Mouse (Mus musculus) stomach, embryonic 14.5 days (tissue): ENCODE data around the gene Cmah. TPM values are rescaled to one million over a fixed set of nuclear protein-coding genes. Genes with fewer than 3 reads are reported as not detected.

Source experiments
- ATAC-seq: fragments of 200-750 bp; cut with Nextera tagmentation; 2 replicates; pipeline ENCODE4 v1.8.0; 2017; ENCODE audit warnings: low read depth, moderate TSS enrichment; ENCODE audit not compliant: insufficient number of reproducible peaks, insufficient read depth, low FRiP score
- H3K27ac ChIP-seq: fragments of 300-500 bp; sonication (generic); 2 replicates; pipeline ENCODE4 v1.5.1; 2014; ENCODE audit warnings: mild to moderate bottlenecking, low read length, moderate library complexity, mixed read lengths
- H3K27me3 ChIP-seq: fragments of 300-500 bp; sonication (generic); 2 replicates; pipeline ENCODE4 v1.6.1; 2014; ENCODE audit warnings: low read length, control low read depth, mixed read lengths; ENCODE audit not compliant: control insufficient read depth, insufficient read depth
- H3K36me3 ChIP-seq: fragments of 300-500 bp; sonication (generic); 2 replicates; pipeline ENCODE4 v1.6.1; 2014; ENCODE audit warnings: mild to moderate bottlenecking, control low read depth, low read length, moderate library complexity, mixed read lengths; ENCODE audit not compliant: control insufficient read depth, insufficient read depth
- H3K4me1 ChIP-seq: fragments of 300-500 bp; sonication (generic); 2 replicates; pipeline ENCODE4 v1.6.1; 2014; ENCODE audit warnings: low read length, control low read depth, mixed read lengths; ENCODE audit not compliant: control insufficient read depth, insufficient read depth
- H3K4me2 ChIP-seq: fragments of 300-500 bp; sonication (generic); replicated peaks from 2 replicates; pipeline ENCODE4 v1.6.1; 2014; ENCODE audit warnings: low read depth, low read length, control low read depth
- H3K4me3 ChIP-seq: fragments of 300-500 bp; sonication (generic); 2 replicates; pipeline ENCODE4 v1.5.1; 2014; ENCODE audit warnings: low read depth, low read length, control low read depth
- H3K9ac ChIP-seq: fragments of 300-500 bp; sonication (generic); replicated peaks from 2 replicates; pipeline ENCODE4 v1.6.1; 2014; ENCODE audit warnings: low read depth, mild to moderate bottlenecking, control low read depth, low read length, moderate library complexity, mixed read lengths
- H3K9me3 ChIP-seq: fragments of 300-500 bp; sonication (generic); 2 replicates; pipeline ENCODE4 v1.6.1; 2016; ENCODE audit warnings: low read depth, low read length, control low read depth; ENCODE audit not compliant: control insufficient read depth
- WGBS: fragments of 180-500 bp; shearing (Covaris S2); extraction: QIAGEN DNeasy Blood & Tissue Kit; methylation state at CpG from one replicate; pipeline ENCODE4 v1.1.7; 2014; 5-methylcytosine and 5-hydroxymethylcytosine counted together
- polyA plus RNA-seq: library from polyadenylated mRNA; unstranded; fragments of >200 nt; fragmentation: Nextera tagmentation; extraction: Ambion mirVana; gene quantifications from 2 replicates; pipeline ENCODE4 v1.2.1, GENCODE M21; 2014

Cmah gene
- polyA plus RNA-seq, 1 experiment from 2014 or later = 0.65 TPM

DNA sequence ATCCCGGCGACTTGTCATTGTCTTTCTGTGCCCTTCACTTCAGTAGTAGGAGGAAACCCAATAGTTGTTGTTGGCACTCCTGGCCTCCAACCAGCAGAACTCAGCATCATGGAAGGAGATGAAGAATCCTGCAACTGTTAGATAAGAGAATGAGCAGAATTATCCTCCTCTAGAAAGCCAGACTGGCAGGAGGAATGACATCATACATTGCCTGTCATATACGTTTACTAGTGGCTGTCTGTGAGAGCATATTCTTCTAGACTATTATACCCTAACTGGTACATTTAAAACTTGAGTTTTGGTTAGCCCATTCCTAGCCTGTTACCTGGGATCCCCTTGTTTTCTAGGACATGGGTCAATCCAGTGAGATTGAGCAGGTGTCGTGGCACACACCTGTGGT, 9.6 kb downstream of the Cmah start:
- no peak overlapping the region for H3K4me3 ChIP-seq
- no peaks in the 10 kb centered on the region for H3K9me3 ChIP-seq
- no peak overlapping the region for H3K9ac ChIP-seq
- H3K27me3 ChIP-seq = no peaks in the 10 kb centered on the region
- no peak for ATAC-seq
- 74% methylated on average over 4 of the region's 4 CpGs for WGBS
- 0 out of 2 replicates have a peak, but pooled peaks cover 4% of the 10 kb centered on the region for H3K4me1 ChIP-seq
- no peaks in the 10 kb centered on the region for H3K36me3 ChIP-seq
- no peak overlapping the region for H3K27ac ChIP-seq
- H3K4me2 ChIP-seq = no peak overlapping the region

GRCm38 (mm10) chr13:24337874-24338273, 10.7 kb downstream of the Cmah start:
- H3K9ac ChIP-seq = no peak overlapping the region
- no peaks in the 10 kb centered on the region for H3K27me3 ChIP-seq
- no peak overlapping the region for H3K4me3 ChIP-seq
- no peak overlapping the region for H3K27ac ChIP-seq
- 50% methylated on average over 3 of the region's 3 CpGs for WGBS
- H3K9me3 ChIP-seq = no peaks in the 10 kb centered on the region
- H3K36me3 ChIP-seq = no peaks in the 10 kb centered on the region
- 0 out of 2 replicates have a peak, but pooled peaks have one; percentile 42 for ATAC-seq
- H3K4me1 ChIP-seq = 0 out of 2 replicates have a peak, but pooled peaks cover 4% of the 10 kb centered on the region
- no peak overlapping the region for H3K4me2 ChIP-seq

GRCm38 (mm10) chr13:24338343-24338861, 11.2 kb downstream of the Cmah start:
- 37% methylated on average over 4 of the region's 4 CpGs for WGBS

DNA sequence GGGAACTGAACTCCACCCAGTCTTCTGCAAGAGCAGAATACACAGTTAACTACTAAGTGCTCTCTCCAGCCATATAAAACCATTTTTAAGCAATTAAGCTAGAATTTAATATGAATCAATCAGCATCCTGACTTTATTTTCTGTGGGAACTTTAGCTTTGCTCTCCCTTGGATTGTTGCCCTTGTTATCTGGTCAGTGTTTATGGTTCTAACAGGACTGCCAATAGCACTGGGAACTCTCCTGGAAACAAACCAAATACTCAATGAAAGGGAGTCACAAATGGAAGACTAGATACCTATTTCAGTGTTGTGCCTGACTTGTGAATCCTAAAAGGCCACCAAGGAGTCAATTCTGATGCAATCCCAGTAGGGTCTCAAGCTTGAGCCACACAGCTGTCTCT, 12.7 kb downstream of the Cmah start:
- Histone ChIP-seq H3K9ac (no peak overlapping the region), H3K36me3 (no peaks in the 10 kb centered on the region), H3K4me2 (no peak overlapping the region), H3K9me3 (no peaks in the 10 kb centered on the region), H3K4me3 (no peak overlapping the region), H3K27me3 (no peaks in the 10 kb centered on the region), H3K27ac (no peak overlapping the region), H3K4me1 (0 out of 2 replicates have a peak, but pooled peaks cover 4% of the 10 kb centered on the region)
- no peak for ATAC-seq

More at GRCm38 (mm10) chr13:24338343-24338861, 11.2 kb downstream of the Cmah start:
- H3K9me3 ChIP-seq = no peaks in the 10 kb centered on the region
- H3K4me1 ChIP-seq = 0 out of 2 replicates have a peak, but pooled peaks cover 4% of the 10 kb centered on the region
- no peak overlapping the region for H3K4me3 ChIP-seq
- H3K36me3 ChIP-seq = no peaks in the 10 kb centered on the region
- ATAC-seq = no peak
- no peak overlapping the region for H3K27ac ChIP-seq
- H3K27me3 ChIP-seq = no peaks in the 10 kb centered on the region
- no peak overlapping the region for H3K4me2 ChIP-seq
- no peak overlapping the region for H3K9ac ChIP-seq

- Histone ChIP-seq H3K9me3 (no peaks in the 10 kb centered on the region), H3K4me2 (no peak overlapping the region), H3K27me3 (no peaks in the 10 kb centered on the region), H3K4me3 (no peak overlapping the region), H3K36me3 (no peaks in the 10 kb centered on the region), H3K4me1 (0 out of 2 replicates have a peak, but pooled peaks cover 4% of the 10 kb centered on the region), H3K27ac (no peak overlapping the region), H3K9ac (no peak overlapping the region)
- ATAC-seq = no peak
- 80% methylated on average over 6 of the region's 6 CpGs for WGBS
Observed at GRCm38 (mm10) chr13:24340462-24340861, 13.3 kb downstream of the Cmah start.

DNA sequence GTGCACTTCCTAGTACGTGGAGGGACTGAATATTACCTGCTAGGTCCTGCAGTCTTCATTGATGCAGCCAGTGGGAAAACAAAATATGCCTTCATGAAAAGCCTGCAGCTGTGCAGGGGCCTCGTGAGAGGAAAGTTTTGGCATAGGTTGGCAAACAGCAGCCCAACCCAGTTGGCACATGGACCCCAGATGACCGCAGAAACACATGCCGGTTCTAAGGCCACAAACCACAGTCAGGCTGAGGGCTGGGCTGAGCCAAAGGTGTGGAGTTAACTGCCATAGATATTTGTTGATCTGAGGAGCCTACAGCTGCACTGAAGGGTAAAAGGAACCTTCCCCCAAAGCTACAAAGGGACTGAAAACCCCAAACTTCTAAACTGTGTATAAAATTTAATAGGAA, 14.9 kb downstream of the Cmah start:
- Histone ChIP-seq H3K27ac (no peak overlapping the region), H3K27me3 (no peaks in the 10 kb centered on the region), H3K9me3 (no peaks in the 10 kb centered on the region), H3K4me2 (no peak overlapping the region), H3K4me1 (0 out of 2 replicates have a peak, but pooled peaks cover 4% of the 10 kb centered on the region), H3K36me3 (no peaks in the 10 kb centered on the region), H3K9ac (no peak overlapping the region), H3K4me3 (no peak overlapping the region)
- 80% methylated on average over 4 of the region's 4 CpGs for WGBS
- ATAC-seq = no peak

DNA sequence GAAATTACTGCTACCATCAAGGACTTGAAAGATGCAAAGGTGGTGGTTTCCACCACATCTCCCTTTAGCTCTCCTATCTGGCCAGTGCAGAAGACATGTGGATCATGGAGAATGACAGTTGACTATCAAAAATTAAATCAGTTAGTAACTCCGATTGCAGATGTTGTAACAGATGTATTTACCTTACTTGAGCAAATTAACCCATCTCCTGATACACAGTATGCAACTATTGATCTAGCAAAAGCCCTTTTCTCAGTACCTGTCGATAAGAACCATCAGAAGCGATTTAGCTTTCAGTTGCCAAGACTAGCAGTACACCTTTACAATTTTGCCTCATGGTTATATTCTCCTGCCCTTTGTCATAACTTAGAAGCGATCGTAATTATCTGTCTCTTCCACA, 25.8 kb downstream of the Cmah start:
- 97% methylated on average over 5 of the region's 5 CpGs for WGBS

DNA sequence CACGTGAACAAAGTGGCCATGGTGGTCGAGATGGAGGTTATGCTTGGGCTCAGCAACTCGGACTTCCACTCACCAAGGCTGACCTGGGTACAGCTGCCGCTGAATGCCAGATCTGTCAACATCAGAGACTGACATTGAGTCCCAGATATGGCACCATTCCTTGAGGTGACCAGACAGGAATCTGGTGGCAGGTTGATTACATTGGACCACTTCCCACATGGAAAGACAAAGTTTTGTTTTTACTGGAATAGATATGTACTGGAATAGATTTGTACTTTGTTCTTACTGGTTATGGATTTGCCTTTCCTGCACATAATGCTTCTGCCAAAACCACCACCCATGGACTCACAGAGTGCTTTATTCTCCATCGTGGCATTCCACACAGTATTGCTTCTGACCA, 27.5 kb downstream of the Cmah start:
- Histone ChIP-seq H3K36me3 (no peaks in the 10 kb centered on the region), H3K4me1 (peaks cover 4% of the 10 kb centered on the region; the same call in 1 of the 2 replicates), H3K9ac (no peak overlapping the region), H3K4me3 (no peak overlapping the region), H3K9me3 (no peaks in the 10 kb centered on the region), H3K27me3 (no peaks in the 10 kb centered on the region), H3K27ac (no peak overlapping the region), H3K4me2 (no peak overlapping the region)
- WGBS = 87% methylated on average over 5 of the region's 5 CpGs
- ATAC-seq = no peak

More for the DNA sequence above, 25.8 kb downstream of the Cmah start:
- Histone ChIP-seq H3K4me3 (no peak overlapping the region), H3K9ac (no peak overlapping the region), H3K9me3 (no peaks in the 10 kb centered on the region), H3K4me1 (no peaks in the 10 kb centered on the region), H3K27ac (no peak overlapping the region), H3K27me3 (no peaks in the 10 kb centered on the region), H3K36me3 (no peaks in the 10 kb centered on the region), H3K4me2 (no peak overlapping the region)
- no peak for ATAC-seq

- H3K9ac ChIP-seq = no peak overlapping the region
- H3K4me1 ChIP-seq = peaks cover 4% of the 10 kb centered on the region; the same call in 1 of the 2 replicates
- H3K27me3 ChIP-seq = no peaks in the 10 kb centered on the region
- H3K4me3 ChIP-seq = no peak overlapping the region
- H3K36me3 ChIP-seq = no peaks in the 10 kb centered on the region
- H3K27ac ChIP-seq = peak overlapping the region; percentile 40; the same call in 1 of the 2 replicates
- WGBS = 80% methylated on average over 1 of the region's 1 CpGs
- H3K9me3 ChIP-seq = no peaks in the 10 kb centered on the region
- ATAC-seq = no peak
- no peak overlapping the region for H3K4me2 ChIP-seq
Observed at GRCm38 (mm10) chr13:24359181-24359580, 32.0 kb downstream of the Cmah start.
